Mouse (Mus musculus) small intestine, adult 2 months (tissue): ENCODE measurements around the gene Agpat4.

ENCODE experiments used
- CTCF ChIP-seq: fragments of 200-500 bp; IDR thresholded peaks from 2 replicates; pipeline ENCODE4 v1.5.1; 2012; ENCODE audit warnings: low read depth, mild to moderate bottlenecking, control low read depth, inconsistent platforms, low read length, moderate library complexity, mixed read lengths; ENCODE audit not compliant: insufficient replicate concordance, insufficient read length; ENCODE audit errors: extremely low read depth
- POLR2A ChIP-seq: fragments of 200-500 bp; IDR thresholded peaks from 2 replicates; pipeline ENCODE4 v1.6.1; 2012; ENCODE audit warnings: low read depth, mild to moderate bottlenecking, control low read depth, inconsistent platforms, low read length, moderate library complexity

DNA sequence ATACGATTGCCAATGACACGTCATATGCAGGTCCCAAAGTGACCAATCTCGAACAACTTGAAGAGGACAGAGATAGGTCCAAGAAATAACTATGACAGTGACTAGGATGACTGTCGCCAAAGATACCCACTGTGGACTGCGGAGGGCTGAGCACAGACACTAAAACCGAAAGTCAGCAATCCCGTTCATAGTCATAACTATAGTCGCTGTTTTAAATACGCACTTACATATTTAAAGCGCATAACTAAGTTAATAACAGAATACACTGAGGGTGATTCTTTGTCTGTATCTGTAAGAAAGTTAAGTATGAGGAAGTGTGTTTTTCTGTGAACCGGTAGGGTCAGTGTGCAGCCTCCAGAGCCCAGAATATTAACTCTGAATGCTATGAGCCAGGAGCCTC is 137.6 kb downstream of the Agpat4 start:
- no peak for TF ChIP-seq CTCF
- no peak for TF ChIP-seq POLR2A
